Mouse (Mus musculus) intestine, embryonic 14.5 days (tissue): ENCODE data around the gene Yars2. TPM values are rescaled to one million over a fixed set of nuclear protein-coding genes. Genes with fewer than 3 reads are reported as not detected.

Experiments
- ATAC-seq: fragments of 200-750 bp; cut with Nextera tagmentation; replicated peaks from 2 replicates; pipeline ENCODE4 v1.8.0; 2017; ENCODE audit warnings: low read depth, moderate number of reproducible peaks, moderate TSS enrichment, moderate library complexity; ENCODE audit not compliant: low FRiP score, low TSS enrichment
- DNase-seq: peaks from one replicate; pipeline ENCODE4 v3.0.0-alpha.2; 2018; ENCODE audit warnings: low spot score
- H3K27ac ChIP-seq: fragments of 300-500 bp; sonication (generic); 2 replicates; pipeline ENCODE4 v1.5.1; 2014; ENCODE audit warnings: low read depth, mild to moderate bottlenecking, control low read depth
- H3K27me3 ChIP-seq: fragments of 300-500 bp; sonication (generic); replicated peaks from 2 replicates; pipeline ENCODE4 v1.6.1; 2014; ENCODE audit warnings: low read length, control low read depth; ENCODE audit not compliant: control insufficient read depth, insufficient read depth
- H3K36me3 ChIP-seq: fragments of 300-500 bp; sonication (generic); 2 replicates; pipeline ENCODE4 v1.6.1; 2014; ENCODE audit warnings: low read length, control low read depth; ENCODE audit not compliant: control insufficient read depth, insufficient read depth
- H3K4me1 ChIP-seq: fragments of 300-500 bp; sonication (generic); replicated peaks from 2 replicates; pipeline ENCODE4 v1.6.1; 2014; ENCODE audit warnings: low read length, control low read depth, mixed read lengths; ENCODE audit not compliant: control insufficient read depth, insufficient read depth
- H3K4me2 ChIP-seq: fragments of 300-500 bp; sonication (generic); 2 replicates; pipeline ENCODE4 v1.6.1; 2014; ENCODE audit warnings: low read length
- H3K4me3 ChIP-seq: fragments of 300-500 bp; sonication (generic); 2 replicates; pipeline ENCODE4 v1.5.1; 2014; ENCODE audit warnings: low read depth, low read length, control low read depth, mixed read lengths
- H3K9ac ChIP-seq: fragments of 300-500 bp; sonication (generic); 2 replicates; pipeline ENCODE4 v1.6.1; 2014; ENCODE audit warnings: mild to moderate bottlenecking, low read length
- H3K9me3 ChIP-seq: fragments of 300-500 bp; sonication (generic); 2 replicates; pipeline ENCODE4 v1.6.1; 2016; ENCODE audit warnings: low read length, control low read depth; ENCODE audit not compliant: control insufficient read depth
- WGBS: fragments of 180-500 bp; shearing (Covaris S2); extraction: QIAGEN DNeasy Blood & Tissue Kit; methylation state at CpG from one replicate; pipeline ENCODE4 v1.1.7; 2014; 5-methylcytosine and 5-hydroxymethylcytosine counted together
- polyA plus RNA-seq: library from polyadenylated mRNA; unstranded; fragments of >200 nt; fragmentation: Nextera tagmentation; extraction: Ambion mirVana; gene quantifications from 2 replicates; pipeline ENCODE4 v1.2.1, GENCODE M21; 2014

The Yars2 gene
- polyA plus RNA-seq, 1 experiment from 2014 or later, result 51.0 TPM

DNA sequence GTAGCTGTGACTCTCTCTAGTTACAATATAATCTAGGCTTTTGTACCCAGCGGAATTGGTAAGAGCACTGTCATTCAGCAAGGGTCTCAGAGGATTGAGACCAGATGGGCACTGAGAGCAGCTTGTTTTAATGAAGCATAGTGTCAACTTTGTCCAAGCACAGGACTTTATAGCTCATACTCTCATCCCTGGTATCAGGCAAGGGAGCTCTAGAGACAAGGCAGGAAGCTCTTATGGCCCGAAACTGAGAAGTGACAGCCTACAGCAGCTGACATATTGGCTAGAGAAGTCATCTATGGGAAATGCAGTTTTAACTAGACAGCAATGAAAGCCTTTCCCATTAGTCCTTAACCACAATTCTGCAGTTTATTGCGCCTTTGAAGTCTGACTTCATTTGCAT lies 29.8 kb upstream of the Yars2 start:
- Histone ChIP-seq H3K9ac (no peak overlapping the region), H3K27ac (no peak overlapping the region), H3K9me3 (no peaks in the 10 kb centered on the region), H3K4me2 (no peak overlapping the region), H3K4me1 (no peaks in the 10 kb centered on the region), H3K4me3 (no peak overlapping the region), H3K27me3 (no peaks in the 10 kb centered on the region), H3K36me3 (0 out of 2 replicates have a peak, but pooled peaks cover 2% of the 10 kb centered on the region)
- 59% methylated on average over 3 of the region's 3 CpGs for WGBS
- ATAC-seq, result no peak
- DNase-seq, result no peak

GRCm38 (mm10) chr16:16273752-16274151 lies 29.0 kb upstream of the Yars2 start:
- Histone ChIP-seq H3K4me2 (no peak overlapping the region), H3K27ac (no peak overlapping the region), H3K9ac (no peak overlapping the region), H3K27me3 (no peaks in the 10 kb centered on the region), H3K4me1 (no peaks in the 10 kb centered on the region), H3K4me3 (no peak overlapping the region), H3K36me3 (0 out of 2 replicates have a peak, but pooled peaks cover 2% of the 10 kb centered on the region), H3K9me3 (no peaks in the 10 kb centered on the region)
- 86% methylated on average over 6 of the region's 6 CpGs for WGBS
- ATAC-seq, result no peak
- DNase-seq, result no peak

DNA sequence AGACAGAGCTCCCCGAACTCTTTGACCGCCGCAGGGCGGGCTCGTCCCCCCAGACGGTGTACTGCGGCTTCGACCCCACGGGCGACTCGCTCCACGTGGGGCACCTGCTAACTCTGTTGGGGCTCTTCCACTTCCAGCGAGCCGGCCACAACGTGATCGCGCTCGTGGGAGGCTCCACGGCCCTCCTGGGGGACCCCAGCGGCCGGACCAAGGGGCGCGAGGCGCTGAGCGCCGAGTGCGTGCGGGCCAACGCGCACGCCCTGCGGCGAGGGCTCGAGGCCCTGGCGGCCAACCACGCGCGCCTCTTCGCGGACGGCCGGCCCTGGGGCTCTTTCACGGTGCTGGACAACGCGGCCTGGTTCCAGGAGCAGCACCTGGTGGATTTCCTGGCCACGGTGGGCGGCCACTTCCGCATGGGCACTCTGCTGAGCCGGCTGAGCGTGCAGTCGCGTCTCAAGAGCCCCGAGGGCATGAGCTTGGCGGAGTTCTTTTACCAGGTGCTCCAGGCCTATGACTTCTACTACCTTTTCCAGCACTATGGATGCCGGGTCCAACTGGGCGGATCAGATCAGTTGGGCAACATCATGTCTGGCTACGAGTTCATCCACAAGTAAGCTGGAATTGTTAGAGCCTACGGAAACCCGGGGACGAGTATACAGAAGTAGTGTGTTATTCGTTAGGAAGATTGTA lies 518 bp downstream of the Yars2 start:
- peak; percentile 83 for DNase-seq
- peaks cover 8% of the 10 kb centered on the region for H3K4me1 ChIP-seq
- peak overlapping the region; percentile 90 for H3K9ac ChIP-seq
- no peaks in the 10 kb centered on the region for H3K9me3 ChIP-seq
- H3K27me3 ChIP-seq, result no peaks in the 10 kb centered on the region
- peak; percentile 69 for ATAC-seq
- peak overlapping the region; percentile 96 for H3K27ac ChIP-seq
- WGBS, result under 1% methylated on average over 58 of the region's 61 CpGs
- H3K4me3 ChIP-seq, result peak overlapping the region; percentile 96
- peak overlapping the region; percentile 71 for H3K4me2 ChIP-seq
- H3K36me3 ChIP-seq, result peaks cover 33% of the 10 kb centered on the region

- peak overlapping the region; percentile 71 for H3K4me2 ChIP-seq
- peak overlapping the region; percentile 96 for H3K27ac ChIP-seq
- H3K4me3 ChIP-seq, result peak overlapping the region; percentile 96
- no peaks in the 10 kb centered on the region for H3K9me3 ChIP-seq
- ATAC-seq (no peak), DNase-seq (no peak)
- H3K9ac ChIP-seq, result peak overlapping the region; percentile 90
- H3K27me3 ChIP-seq, result no peaks in the 10 kb centered on the region
- 18% methylated on average over 7 of the region's 7 CpGs for WGBS
- H3K36me3 ChIP-seq, result peaks cover 36% of the 10 kb centered on the region
- peaks cover 8% of the 10 kb centered on the region for H3K4me1 ChIP-seq
Observed at GRCm38 (mm10) chr16:16303888-16304287, 1.1 kb downstream of the Yars2 start.

DNA sequence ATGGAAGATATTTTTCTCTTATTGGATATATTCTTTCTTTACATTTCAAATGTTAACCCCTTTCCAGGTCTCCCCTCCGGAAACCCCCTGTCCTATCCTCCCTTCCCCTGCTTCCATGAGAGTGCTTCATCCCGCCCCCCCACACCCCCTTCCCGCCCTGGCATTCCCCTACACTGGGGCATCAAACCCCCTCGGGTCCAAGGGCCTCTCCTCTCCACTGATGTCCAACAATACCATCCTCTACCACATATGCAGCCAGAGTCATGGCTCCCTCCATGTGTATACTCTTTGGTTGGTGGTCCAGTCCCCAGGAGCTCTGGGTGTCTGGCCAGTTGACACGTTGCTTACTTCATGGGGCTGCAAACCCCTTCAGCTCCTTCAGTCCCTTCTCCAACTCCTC lies 8.6 kb downstream of the Yars2 start:
- Histone ChIP-seq H3K9me3 (no peaks in the 10 kb centered on the region), H3K4me3 (no peak overlapping the region), H3K27me3 (no peaks in the 10 kb centered on the region), H3K27ac (no peak overlapping the region), H3K4me2 (no peak overlapping the region), H3K9ac (no peak overlapping the region), H3K4me1 (no peaks in the 10 kb centered on the region), H3K36me3 (peaks cover 80% of the 10 kb centered on the region)
- DNase-seq (no peak), ATAC-seq (0 out of 2 replicates have a peak, but pooled peaks have one; percentile 36)
- WGBS, result 80% methylated on average over 5 of the region's 5 CpGs

- Histone ChIP-seq H3K4me3 (no peak overlapping the region), H3K4me2 (no peak overlapping the region), H3K9ac (no peak overlapping the region), H3K9me3 (no peaks in the 10 kb centered on the region), H3K27me3 (no peaks in the 10 kb centered on the region), H3K36me3 (peaks cover 73% of the 10 kb centered on the region), H3K27ac (no peak overlapping the region), H3K4me1 (no peaks in the 10 kb centered on the region)
- ATAC-seq (no peak), DNase-seq (no peak)
- WGBS, result 82% methylated on average over 5 of the region's 5 CpGs
Observed at GRCm38 (mm10) chr16:16325775-16326336, 23.1 kb downstream of the Yars2 start.

DNA sequence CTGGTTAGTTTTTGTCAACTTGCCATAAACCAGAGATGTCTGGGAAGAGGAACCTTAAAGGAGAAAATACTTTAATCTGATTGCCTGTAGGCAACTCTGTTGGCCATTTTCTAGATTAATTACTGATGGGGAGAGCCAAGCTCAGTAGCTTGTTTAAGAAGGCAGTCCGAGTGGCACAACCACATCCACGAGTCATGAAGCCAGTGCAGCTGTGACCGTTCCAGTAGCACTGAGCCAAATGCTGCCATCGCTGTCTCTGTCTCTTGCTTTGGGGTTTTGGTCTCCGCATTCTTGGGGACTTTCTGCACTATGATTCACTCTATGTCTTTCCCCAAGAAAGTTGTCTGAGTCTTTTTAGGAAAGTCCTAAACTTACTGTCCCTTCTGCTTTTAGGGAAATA lies 43.7 kb downstream of the Yars2 start:
- Histone ChIP-seq H3K27ac (no peak overlapping the region), H3K4me1 (no peaks in the 10 kb centered on the region), H3K9ac (no peak overlapping the region), H3K4me3 (no peak overlapping the region), H3K27me3 (no peaks in the 10 kb centered on the region), H3K9me3 (no peaks in the 10 kb centered on the region), H3K4me2 (no peak overlapping the region), H3K36me3 (peaks cover 16% of the 10 kb centered on the region; the same call in 1 of the 2 replicates)
- 94% methylated on average over 5 of the region's 5 CpGs for WGBS
- ATAC-seq (no peak), DNase-seq (no peak)

DNA sequence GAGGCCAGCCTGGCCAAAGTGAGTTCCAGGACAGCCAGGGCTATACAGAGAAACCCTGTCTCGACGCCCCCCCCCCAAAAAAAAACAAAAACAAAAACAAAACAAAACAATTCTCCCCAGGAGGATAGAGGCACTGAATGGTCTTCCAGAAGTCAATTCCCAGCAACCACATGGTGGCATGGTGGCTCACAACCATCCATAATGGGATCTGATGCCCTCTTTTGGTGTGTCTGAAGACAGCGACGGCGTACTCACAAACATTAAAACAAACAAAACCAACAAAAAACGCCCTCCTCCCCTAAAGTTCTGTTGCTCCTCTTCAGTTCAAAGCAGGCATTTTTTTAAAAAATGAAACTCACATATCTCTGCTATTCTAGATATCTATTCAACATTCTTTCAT lies 55.1 kb downstream of the Yars2 start:
- ATAC-seq (no peak), DNase-seq (peak; percentile 58)
- H3K4me1 ChIP-seq, result peaks cover 6% of the 10 kb centered on the region
- H3K36me3 ChIP-seq, result no peaks in the 10 kb centered on the region
- WGBS, result 8% methylated on average over 6 of the region's 6 CpGs
- H3K27me3 ChIP-seq, result no peaks in the 10 kb centered on the region
- H3K4me3 ChIP-seq, result peak overlapping the region; percentile 87
- peaks cover 4% of the 10 kb centered on the region; the same call in 1 of the 2 replicates for H3K9me3 ChIP-seq
- peak overlapping the region; percentile 79 for H3K9ac ChIP-seq
- peak overlapping the region; percentile 60 for H3K4me2 ChIP-seq
- peak overlapping the region; percentile 87 for H3K27ac ChIP-seq
